Mouse (Mus musculus): Measurements from ENCODE around the gene Nsmf. TPM values are rescaled to one million over a fixed set of nuclear protein-coding genes. Genes with fewer than 3 reads are reported as not detected.
A peak's percentile ranks its signal among the peaks of the same experiment; 100 is the strongest.

Gene Nsmf
- total RNA-seq (2014; fragmentation: Nextera tagmentation) (17.1 and 34.5 TPM in 2 replicates), total RNA-seq (2017) (5.9 and 21.1 TPM in 2 replicates)

DNA sequence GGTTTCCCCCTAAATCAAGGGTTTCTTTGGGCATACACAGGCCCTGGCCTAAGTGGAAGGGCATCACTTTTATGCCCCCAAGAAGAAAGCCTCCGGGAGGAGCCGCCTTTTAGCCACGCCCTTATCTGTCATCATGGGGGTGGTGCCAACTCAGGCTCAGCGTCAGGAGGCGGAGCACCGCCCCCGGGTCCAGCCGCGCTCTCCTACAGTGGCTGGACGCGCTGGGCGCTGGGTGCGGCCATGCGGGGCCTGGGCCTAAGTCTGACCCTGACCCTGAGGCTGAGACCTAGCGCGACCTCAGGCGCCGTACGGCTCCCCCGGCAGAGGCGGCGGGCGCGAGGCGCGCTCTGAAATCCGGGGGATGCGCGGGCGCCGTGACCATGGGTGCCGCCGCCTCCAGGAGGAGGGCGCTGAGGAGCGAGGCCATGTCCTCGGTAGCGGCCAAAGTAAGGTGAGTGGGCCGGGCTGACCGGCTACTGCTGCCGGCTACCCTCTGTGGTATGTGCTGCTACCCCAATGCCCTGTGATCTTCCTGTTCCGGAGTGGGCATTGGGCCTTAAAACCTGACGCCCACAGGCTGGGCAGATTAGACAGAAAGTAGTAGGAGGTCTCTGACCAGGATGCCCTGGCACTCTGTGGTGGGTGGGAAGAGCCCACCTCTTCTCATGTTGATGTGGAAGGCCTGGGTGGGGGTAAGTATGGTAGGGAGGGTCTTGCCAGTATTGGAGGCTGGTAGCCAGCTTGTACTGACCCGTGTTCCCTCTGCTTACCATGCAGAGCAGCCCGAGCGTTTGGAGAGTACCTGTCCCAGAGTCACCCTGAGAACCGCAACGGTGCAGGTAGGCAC, at the start of gene Nsmf:
Nsmf (plus strand) TSS at position 135 of the 847 bp plus-strand sequence.
- peak; percentile 77 for ATAC-seq (replicated peaks; ENCODE audit: low FRiP score, low TSS enrichment, poor library complexity, severe bottlenecking)

GRCm38 (mm10) chr2:25006767-25007166, 47.4 kb upstream of the Nsmf start:
- ATAC-seq (replicated peaks; ENCODE audit: low FRiP score, low TSS enrichment, poor library complexity, severe bottlenecking), result no peak

DNA sequence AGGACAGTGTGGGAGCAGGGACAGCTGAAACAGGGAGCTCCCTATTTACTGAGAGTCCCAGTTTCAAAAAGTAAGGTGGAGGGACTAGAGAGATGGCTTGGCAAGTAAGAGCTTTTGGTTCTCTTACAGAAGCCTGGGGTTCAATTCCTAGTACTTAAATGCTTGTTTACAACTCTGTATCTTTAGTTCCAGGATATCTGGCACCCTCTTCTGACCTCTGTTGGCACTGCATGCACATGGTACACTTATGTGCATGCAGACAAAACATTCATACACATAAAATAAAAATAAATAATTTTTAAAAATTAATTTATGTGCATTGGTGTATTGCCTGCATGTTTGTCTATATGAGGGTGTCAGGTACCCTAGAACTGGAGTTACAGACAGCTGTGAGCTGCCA, 45.9 kb upstream of the Nsmf start:
- 0 out of 2 replicates have a peak, but pooled peaks have one; percentile 41 for ATAC-seq (replicated peaks; ENCODE audit: low FRiP score, low TSS enrichment, poor library complexity, severe bottlenecking)

DNA sequence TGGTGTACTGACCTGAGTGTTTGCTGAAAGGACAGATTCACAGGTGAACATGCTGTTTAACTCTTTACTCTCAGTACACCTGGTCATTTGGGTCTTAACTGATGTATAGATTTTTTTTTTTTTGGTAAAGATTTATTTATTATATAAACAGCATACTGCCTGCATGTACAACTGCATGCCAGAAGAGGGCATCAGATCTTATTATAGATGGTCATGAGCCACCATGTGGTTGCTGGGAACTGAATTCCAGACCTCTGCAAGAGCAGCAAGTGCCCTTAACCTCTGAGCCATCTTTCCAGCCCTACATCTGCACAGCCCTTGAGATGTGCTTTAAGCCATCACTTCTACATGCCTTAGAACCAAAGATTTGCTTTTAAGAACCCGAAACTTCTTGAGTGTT, 31.5 kb upstream of the Nsmf start:
- no peak for ATAC-seq (replicated peaks; ENCODE audit: low FRiP score, low TSS enrichment, poor library complexity, severe bottlenecking)

- no peak for ATAC-seq (replicated peaks; ENCODE audit: low FRiP score, low TSS enrichment, poor library complexity, severe bottlenecking)
Observed at GRCm38 (mm10) chr2:25025109-25025508, 29.0 kb upstream of the Nsmf start.

GRCm38 (mm10) chr2:25034994-25035393, 19.2 kb upstream of the Nsmf start:
- ATAC-seq (replicated peaks; ENCODE audit: low FRiP score, low TSS enrichment, poor library complexity, severe bottlenecking), result no peak

DNA sequence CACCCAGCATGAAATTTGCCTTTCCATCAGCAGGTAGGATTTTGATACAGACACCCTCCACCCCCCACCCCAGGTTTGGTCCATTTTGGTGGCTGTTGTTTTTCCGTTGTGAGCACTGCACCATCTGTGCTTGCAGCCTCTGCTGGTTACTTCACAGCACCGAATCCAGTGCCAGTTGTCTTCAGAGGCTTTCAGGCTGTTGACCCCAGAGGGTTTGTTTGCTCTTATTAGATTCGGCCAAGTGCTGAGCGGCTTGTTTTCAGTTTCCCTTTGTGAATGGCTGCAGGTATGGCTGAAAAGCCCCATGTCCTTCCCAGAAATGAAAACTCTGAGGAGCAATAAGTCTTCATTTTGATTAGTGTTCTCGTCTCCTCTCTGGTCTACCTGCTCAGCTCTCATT, 14.1 kb upstream of the Nsmf start:
- no peak for ATAC-seq (replicated peaks; ENCODE audit: low FRiP score, low TSS enrichment, poor library complexity, severe bottlenecking)

GRCm38 (mm10) chr2:25050921-25051320, 3.2 kb upstream of the Nsmf start:
- no peak for ATAC-seq (replicated peaks; ENCODE audit: low FRiP score, low TSS enrichment, poor library complexity, severe bottlenecking)

DNA sequence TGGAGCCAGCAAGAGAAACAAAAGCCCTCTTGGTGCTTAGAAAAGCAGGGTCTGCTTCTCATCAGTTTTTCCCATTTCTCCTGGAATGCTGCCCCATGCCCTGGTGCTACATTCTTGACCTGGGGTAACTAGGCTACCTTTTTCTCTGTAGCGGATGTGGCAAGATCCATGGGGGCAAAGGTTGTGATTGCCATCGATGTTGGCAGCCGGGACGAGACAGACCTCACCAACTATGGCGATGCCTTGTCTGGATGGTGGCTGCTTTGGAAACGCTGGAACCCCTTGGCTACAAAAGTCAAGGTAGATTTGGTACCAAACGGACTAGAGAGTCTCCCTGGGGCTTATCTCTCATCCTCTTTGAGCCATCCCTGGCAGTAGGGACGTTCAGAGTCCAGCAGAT, 2.7 kb upstream of the Nsmf start:
- no peak for ATAC-seq (replicated peaks; ENCODE audit: low FRiP score, low TSS enrichment, poor library complexity, severe bottlenecking)

- ATAC-seq (replicated peaks; ENCODE audit: low FRiP score, low TSS enrichment, poor library complexity, severe bottlenecking), result no peak
Observed at GRCm38 (mm10) chr2:25053101-25053500, 1.1 kb upstream of the Nsmf start.

DNA sequence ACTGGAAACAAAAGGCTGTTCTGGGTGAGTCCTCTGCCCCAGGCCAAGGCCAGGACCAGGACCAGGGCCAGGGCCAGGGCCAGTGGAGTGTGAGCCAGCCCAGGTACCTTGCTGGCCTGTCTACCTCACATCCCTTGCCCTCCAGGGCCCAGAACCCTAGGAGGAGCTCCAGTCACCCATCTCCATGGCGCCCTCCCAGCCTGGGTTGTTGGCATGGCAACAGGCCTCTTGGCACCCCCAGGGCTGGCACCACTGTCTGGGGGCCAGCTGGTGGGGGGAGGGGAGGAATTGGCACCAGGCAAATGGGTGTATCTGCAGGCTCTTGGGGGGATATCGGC, 882 bp downstream of the Nsmf start:
- ATAC-seq (replicated peaks; ENCODE audit: low FRiP score, low TSS enrichment, poor library complexity, severe bottlenecking), result no peak

DNA sequence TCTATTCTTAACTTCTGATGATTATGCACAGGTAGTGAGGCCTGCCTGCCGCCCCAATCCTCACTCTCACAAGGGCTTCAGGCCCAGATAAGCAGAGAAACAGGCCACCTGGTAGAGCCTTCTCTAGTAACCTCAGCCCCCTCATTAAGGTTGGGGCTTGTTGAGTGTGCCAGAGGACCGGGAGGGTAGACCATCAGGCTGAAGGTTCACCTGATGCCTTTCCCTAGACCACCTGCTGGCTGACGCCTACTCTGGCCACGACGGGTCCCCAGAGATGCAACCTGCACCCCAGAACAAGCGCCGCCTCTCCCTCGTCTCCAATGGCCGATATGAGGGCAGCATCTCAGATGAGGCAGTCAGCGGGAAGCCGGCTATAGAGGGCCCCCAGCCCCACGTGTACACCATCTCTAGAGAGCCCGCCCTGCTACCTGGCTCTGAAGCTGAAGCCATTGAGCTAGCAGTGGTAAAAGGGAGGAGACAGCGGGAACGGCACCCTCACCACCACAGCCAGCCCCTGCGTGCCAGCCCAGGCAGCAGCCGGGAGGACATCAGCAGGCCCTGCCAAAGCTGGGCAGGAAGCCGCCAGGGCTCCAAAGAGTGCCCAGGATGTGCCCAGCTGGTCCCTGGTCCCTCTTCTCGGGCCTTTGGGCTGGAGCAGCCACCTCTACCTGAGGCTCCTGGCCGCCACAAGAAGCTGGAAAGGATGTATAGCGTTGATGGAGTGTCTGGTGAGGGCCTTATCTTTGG, 1.4 kb downstream of the Nsmf start:
- no peak for ATAC-seq (replicated peaks; ENCODE audit: low FRiP score, low TSS enrichment, poor library complexity, severe bottlenecking)

DNA sequence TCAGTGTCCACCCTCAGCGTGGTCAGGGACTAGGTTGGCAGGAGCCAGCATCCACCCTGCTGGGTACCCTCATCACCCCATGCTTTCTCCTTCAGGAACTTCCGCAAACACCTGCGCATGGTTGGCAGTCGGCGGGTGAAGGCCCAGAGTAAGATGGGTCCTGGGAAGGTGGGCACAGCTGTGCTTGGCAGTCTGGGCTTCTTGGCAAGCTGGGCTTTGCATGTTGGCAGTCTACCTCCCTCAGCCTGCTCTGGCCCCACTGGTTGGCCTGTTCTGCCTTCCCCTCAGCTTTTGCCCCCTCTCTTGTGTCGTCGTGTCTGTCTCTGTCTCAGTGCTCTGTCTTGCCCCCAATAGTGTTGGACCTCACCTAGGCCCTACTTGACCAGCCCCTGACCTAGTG, 4.8 kb downstream of the Nsmf start:
- no peak for ATAC-seq (replicated peaks; ENCODE audit: low FRiP score, low TSS enrichment, poor library complexity, severe bottlenecking)

DNA sequence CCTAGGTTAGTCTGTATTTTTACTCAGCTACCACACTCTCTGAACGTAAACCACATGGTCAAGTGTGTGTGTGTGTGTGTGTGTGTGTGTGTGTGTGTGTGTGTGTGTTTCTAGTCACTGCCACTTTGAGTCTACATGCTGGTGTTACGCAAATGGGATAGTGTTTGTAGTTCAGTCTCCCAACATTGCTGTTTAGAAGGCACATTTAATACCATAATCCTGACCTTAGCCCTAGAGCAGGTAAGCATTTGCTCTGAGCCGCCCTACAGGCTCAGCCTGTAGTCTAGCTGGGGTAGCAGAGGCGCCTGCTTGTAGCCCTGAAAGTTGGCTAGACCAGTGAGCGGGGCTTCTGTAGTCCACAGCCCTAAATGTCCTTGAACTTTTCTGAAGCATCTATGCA, 9.4 kb downstream of the Nsmf start:
- no peak for ATAC-seq (replicated peaks; ENCODE audit: low FRiP score, low TSS enrichment, poor library complexity, severe bottlenecking)

GRCm38 (mm10) chr2:25064285-25064684, 10.1 kb downstream of the Nsmf start:
- ATAC-seq (replicated peaks; ENCODE audit: low FRiP score, low TSS enrichment, poor library complexity, severe bottlenecking), result no peak

DNA sequence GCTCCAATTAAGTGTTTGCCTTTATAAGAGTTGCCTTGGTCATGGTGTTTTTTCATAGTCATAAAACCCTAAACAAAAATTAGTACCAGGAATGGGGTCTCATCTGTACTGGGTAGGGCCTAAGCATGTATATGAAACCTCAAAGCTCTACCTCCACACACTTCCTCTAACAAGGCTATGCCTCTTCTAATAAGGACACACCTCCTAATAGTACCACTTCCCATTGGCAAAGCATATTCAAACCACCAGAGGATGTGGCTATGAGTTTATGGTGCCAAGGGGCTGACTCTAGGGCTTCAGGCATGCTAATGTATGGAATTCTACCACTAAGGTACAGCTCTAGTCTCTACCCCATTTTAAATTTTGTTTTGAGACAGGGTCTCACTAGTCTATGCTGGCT, 11.4 kb downstream of the Nsmf start:
- ATAC-seq (replicated peaks; ENCODE audit: low FRiP score, low TSS enrichment, poor library complexity, severe bottlenecking), result 0 out of 2 replicates have a peak, but pooled peaks have one; percentile 16

GRCm38 (mm10) chr2:25066552-25066951, 12.4 kb downstream of the Nsmf start:
- ATAC-seq (replicated peaks; ENCODE audit: low FRiP score, low TSS enrichment, poor library complexity, severe bottlenecking), result no peak

GRCm38 (mm10) chr2:25069537-25069936, 15.4 kb downstream of the Nsmf start:
- ATAC-seq (replicated peaks; ENCODE audit: low FRiP score, low TSS enrichment, poor library complexity, severe bottlenecking), result peak; percentile 56; the same call in 1 of the 2 replicates

GRCm38 (mm10) chr2:25072398-25072797, 18.2 kb downstream of the Nsmf start:
- no peak for ATAC-seq (replicated peaks; ENCODE audit: low FRiP score, low TSS enrichment, poor library complexity, severe bottlenecking)

DNA sequence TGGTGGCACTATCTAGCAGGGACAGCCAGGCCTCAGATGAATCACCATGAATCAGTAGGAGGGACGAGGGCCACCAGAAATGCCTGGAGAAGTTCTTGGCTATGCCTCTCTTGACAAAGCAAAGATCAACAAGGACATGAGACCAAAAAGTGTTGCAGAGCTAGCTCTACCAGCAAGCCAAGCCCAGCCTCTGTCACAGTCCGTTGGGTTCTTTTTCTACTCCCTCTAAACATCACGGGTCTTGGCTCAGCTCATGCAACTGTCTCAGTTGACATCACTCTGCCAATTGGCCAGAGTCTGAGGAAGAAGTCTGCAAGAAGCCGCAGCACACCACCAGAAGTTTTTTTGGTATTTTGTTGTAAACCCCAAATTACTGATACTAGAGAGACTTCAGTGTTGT, 21.4 kb downstream of the Nsmf start:
- no peak for ATAC-seq (replicated peaks; ENCODE audit: low FRiP score, low TSS enrichment, poor library complexity, severe bottlenecking)

- ATAC-seq (replicated peaks; ENCODE audit: low FRiP score, low TSS enrichment, poor library complexity, severe bottlenecking), result no peak
Observed at GRCm38 (mm10) chr2:25078967-25079366, 24.8 kb downstream of the Nsmf start.
